Mouse (Mus musculus): ENCODE measurements around the gene Pde4b.

DNA sequence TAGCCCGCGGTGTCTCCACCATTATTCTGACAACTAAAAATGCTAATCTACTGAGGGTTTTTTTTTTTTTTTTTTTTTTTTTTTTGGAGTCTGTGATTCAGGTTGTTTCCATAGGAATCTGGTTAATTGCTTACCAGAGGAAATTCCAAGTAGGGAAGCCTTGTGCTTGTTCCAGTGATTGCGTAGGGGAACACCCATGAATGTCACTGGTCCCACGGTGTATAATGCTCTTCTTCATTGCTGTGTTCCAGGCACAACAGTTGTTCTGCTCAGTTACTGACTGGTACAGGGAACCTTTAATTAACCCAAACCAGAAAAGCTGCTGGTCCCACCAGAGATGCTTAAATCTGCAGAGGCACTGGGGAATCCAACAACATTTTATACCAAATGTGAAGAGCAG is 506.3 kb downstream of the Pde4b start:
- TF ChIP-seq POLR2A (IDR thresholded peaks at IDR 0.05; ENCODE audit: low read depth, low read length) = no peak
- TF ChIP-seq CTCF (IDR thresholded peaks at IDR 0.05; ENCODE audit: borderline replicate concordance, insufficient read depth, low read length) = no peak
